Mouse (Mus musculus): ENCODE measurements around the gene Tbxa2r.

Gene Tbxa2r

DNA sequence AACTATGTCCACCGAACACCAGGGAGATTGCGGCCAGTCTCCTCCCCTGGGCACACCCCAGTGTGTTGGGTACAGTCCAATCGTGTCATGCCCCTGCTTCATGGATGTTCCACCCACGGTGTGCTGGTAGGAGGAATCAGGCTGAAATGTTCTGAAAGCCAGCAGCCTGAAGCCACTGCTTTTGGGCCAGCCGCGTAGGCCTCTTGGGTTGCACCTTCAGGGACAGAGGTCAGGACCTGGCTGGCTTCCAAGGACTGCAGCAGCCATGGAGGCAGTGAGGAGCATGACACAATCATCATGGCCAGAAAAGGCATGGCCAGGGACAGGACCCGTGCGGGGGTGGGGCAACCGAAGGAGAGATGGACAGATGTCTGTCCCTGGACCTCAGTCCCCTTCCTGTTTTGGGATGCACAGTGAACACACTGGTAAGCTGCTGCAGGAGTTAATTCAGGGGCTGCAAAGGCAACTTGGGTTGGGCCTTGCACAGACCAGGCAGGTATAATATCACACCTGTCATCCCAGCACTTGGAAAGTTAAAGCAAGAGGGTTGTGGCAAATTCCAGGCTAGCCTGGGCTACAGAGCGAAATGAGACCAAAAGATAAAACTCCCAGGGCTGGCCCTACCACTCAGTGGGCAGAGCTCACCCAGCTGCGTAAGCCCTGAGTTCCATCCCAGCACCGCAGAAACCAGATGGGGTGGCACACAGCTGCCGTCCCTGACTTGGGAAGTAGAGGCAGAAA is 9.8 kb upstream of the Tbxa2r start:
- CTCF ChIA-PET, result interaction anchor here (0.7 to 2.0 kb wide), 3 partner anchors 14 to 28 kb away, joined by 3 to 23 read pairs (median 5); no protein-coding TSS in a partner anchor

DNA sequence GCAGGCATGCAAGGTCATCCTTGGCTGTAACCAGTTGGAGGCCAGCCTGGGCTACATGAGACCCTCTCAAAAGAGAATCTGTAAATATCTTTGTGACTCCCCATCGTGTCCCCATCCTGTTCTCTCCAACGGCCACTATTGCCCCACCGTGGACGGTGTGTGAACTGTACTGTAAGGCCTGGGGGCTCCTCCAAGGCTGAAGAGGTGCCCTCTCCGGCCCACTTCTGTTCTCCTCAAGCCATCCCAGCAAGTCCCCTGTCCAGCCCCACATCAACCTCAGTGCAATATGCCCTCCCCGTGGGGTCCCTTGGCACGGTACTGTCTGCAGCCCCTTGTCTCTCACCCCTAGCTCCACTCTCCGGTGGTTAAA is 9.2 kb upstream of the Tbxa2r start:
- CTCF ChIA-PET, result interaction anchor here (2.0 kb wide), 1 partner anchor 15 kb away, joined by 5 read pairs; no protein-coding TSS in a partner anchor

GRCm38 (mm10) chr10:81319741-81320549 is 8.6 kb upstream of the Tbxa2r start:
- CTCF ChIA-PET, result interaction anchor here (2.0 kb wide), 1 partner anchor 15 kb away, joined by 5 read pairs; no protein-coding TSS in a partner anchor

- CTCF ChIA-PET, result interaction anchor here (2.0 kb wide), 1 partner anchor 16 kb away, joined by 5 read pairs; no protein-coding TSS in a partner anchor
Measured at GRCm38 (mm10) chr10:81320550-81321347, 7.8 kb upstream of the Tbxa2r start, which contains the start of gene Cactin. Cactin (plus strand) TSS chr10:81321103.

DNA sequence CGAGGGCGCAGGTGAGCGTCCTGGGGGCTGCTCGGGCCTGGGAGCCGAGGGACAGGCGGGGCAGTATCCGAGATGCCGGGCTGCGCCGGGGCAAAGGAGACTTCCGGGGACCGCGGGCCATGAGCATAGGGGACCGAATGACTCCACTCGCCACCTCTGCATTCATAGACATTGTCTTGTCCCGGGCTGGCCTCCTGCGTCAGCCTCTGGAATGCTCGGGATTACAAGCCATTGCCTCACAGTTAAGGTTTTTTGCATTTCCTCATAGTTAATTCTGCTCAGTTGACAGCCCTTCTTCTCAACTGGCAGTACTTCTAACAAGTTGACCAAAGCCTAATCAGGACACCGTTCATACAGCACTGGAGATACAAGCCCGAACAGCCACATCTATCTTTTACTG is 7.1 kb upstream of the Tbxa2r start:
- CTCF ChIA-PET, result no interaction called here

- CTCF ChIA-PET, result no interaction called here
Measured at GRCm38 (mm10) chr10:81322444-81322843, 6.1 kb upstream of the Tbxa2r start.

DNA sequence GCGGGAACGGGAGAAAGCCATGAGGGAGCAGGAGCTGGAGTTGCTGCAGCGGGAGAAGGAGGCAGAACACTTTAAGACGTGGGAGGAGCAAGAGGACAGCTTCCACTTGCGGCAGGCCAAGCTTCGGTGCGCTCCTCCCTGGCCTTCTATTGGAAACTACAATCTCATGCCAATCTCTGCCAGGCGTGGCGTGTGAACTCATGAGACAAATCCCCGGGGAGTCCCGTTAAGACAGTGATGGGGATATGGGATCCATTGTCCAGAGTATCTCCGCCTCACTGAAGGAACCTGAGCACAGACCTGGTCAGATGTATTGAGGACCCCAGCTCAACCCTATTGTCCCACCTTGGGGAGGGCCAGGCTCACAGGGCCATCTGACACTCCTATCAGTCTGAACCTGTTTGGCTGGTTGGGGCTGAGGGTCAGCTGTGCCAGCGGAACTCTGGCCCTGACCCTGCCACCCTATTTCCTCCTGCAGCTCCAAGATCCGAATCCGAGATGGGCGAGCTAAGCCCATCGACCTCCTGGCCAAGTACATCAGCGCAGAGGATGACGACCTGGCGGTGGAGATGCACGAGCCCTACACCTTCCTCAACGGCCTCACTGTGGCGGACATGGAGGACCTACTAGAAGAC is 5.3 kb upstream of the Tbxa2r start:
- CTCF ChIA-PET, result interaction anchor here (0.6 kb wide), 1 partner anchor 45 kb away, joined by 3 read pairs; no protein-coding TSS in a partner anchor

GRCm38 (mm10) chr10:81323791-81324530 is 4.6 kb upstream of the Tbxa2r start:
- CTCF ChIA-PET, result no interaction called here

DNA sequence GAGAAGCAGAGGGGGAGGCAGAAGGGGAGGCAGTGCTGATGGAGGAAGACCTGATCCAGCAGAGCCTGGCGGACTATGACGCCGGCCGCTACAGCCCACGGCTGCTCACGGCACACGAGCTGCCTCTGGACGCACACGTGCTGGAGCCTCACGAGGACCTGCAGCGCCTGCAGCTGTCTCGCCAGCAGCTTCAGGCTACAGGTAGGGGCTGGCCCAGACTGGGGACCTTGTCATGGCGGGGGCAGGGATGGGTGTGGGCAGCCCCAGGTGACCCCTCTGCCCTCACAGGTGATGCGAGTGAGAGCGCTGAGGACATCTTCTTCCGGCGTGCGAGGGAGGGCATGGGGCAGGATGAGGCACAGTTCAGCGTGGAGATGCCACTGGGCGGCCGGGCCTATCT is 3.4 kb upstream of the Tbxa2r start:
- CTCF ChIA-PET, result interaction anchor here (0.5 kb wide), 1 partner anchor 706 kb away, joined by 4 read pairs; no protein-coding TSS in a partner anchor

DNA sequence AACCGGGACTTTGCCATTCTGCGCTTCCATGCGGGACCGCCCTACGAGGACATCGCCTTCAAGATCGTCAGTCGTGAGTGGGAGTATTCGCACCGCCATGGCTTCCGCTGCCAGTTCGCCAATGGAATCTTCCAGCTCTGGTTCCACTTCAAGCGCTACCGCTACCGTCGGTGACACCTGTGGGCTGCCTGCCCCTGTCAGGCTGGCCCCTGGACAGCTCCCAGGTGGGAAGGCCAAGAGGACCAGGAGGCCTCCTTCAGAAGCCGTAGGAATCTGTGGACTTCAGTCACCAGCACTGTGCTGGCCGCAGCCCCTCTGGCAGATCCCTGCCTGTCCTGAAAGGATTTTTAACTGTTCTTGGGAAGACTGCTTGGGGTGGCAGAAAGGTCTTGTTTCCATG is 2.8 kb upstream of the Tbxa2r start:
- CTCF ChIA-PET, result no interaction called here

DNA sequence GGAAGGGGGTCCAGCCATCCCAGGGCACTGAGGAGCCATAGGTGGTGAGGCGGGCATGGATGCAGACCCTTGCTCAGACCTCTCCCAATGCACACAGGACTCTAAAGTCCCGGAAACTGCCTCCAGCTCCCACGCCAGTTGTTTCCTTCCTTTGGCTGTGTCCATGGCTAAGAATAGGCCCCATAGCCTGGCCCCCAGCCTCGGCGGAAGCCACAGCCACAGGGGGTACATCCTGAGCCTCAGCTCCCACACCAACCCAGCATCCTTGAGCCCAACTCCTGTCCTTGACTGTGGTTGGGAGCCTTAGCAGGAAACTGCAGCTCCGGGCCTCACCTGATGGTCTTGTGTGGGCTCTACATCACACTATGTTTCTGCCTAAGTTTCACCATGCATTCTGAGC is 1.7 kb upstream of the Tbxa2r start:
- CTCF ChIA-PET, result no interaction called here

GRCm38 (mm10) chr10:81327959-81328358 is 572 bp upstream of the Tbxa2r start:
- CTCF ChIA-PET, result interaction anchor here (0.6 kb wide), 1 partner anchor 39 kb away, joined by 7 read pairs; no protein-coding TSS in a partner anchor

GRCm38 (mm10) chr10:81329194-81329975 is 854 bp downstream of the Tbxa2r start:
- CTCF ChIA-PET, result interaction anchor here (1.3 kb wide), 1 partner anchor 10 kb away, joined by 3 read pairs; no protein-coding TSS in a partner anchor

DNA sequence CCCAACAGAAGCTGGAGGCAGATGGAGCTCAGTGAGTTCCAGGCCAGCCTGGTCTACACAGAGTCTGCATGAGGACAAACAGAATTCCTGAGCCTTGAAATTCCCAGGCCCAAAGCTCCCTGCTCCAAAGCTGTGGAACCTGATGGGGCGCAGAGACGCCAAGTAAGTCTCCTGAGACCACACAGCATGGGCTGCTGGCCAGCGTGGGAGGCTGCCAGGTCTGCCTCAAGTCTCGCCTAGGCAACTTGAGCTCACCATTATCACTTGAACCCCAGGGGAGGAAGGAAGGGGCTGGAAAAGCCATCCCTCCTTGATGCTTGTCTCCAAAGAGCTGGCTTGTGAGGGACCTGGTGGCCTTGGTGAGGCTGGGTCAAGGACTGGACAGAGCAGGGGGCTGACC is 1.5 kb downstream of the Tbxa2r start:
- CTCF ChIA-PET, result interaction anchor here (1.3 kb wide), 1 partner anchor 9 kb away, joined by 3 read pairs; no protein-coding TSS in a partner anchor

GRCm38 (mm10) chr10:81332277-81332676 is 3.7 kb downstream of the Tbxa2r start:
- CTCF ChIA-PET, result interaction anchor here (0.6 kb wide), 1 partner anchor 1557 kb away, joined by 4 read pairs; no protein-coding TSS in a partner anchor

DNA sequence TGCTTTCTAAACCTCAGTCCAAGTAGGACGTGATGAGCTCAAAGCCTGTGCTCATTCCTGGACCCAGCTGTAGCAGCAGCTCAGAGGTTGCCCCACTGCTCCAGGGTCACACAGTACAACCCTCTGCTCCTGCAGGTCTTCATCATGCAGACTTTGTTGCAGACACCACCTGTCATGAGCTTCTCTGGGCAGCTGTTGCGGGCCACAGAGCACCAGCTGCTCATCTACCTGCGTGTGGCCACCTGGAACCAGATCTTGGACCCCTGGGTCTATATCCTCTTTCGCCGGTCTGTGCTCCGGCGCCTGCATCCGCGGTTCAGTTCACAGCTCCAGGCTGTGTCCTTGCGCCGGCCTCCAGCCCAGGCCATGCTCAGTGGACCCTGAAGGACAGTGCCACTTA is 5.8 kb downstream of the Tbxa2r start:
- CTCF ChIA-PET, result no interaction called here

DNA sequence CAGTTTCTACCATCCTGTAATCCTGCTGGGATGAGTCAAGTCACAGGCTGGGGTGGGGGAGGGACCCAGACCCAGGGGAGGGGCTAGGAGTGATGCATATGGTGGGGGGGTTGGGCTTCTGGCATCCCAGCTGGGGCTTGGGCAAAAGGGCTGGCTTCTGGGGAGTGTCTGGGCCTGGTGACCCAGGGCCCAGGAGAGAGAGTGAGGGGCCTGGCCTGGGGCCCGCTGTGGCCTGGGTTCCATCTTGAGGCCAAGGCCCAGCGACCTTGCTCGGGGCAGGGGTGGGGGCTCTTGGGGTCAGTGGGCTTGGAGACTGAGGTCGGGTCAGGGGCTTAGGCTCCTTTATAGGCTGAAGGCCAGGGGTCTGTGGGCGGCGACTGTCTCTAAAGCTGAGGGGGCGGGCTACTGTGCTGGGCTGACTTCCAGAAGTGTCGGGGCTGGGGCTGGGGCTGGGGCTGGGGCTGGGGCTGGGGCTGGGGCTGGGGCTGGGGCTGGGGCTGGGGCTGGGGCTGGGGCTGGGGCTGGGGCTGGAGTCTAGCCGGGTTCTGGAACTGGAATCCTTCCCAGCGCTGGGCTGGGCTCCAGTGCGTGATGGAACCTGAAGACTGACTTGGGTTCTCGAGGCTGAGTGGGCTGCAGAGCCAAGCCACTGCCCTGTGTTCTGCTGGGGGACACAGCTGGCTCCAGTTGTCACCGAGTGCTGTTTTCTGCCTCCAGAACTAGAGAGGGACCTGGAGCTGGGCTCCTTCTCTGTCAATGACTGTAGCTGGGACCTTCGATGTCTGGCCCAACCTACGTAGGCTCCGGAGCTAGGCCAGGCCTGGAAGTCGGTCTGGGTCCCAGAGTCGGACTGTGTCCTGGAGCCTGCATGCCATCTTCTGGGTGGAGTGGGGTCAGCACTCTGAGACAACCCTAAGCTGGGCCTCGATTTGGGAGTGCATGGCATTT is 7.1 kb downstream of the Tbxa2r start:
- CTCF ChIA-PET, result no interaction called here

DNA sequence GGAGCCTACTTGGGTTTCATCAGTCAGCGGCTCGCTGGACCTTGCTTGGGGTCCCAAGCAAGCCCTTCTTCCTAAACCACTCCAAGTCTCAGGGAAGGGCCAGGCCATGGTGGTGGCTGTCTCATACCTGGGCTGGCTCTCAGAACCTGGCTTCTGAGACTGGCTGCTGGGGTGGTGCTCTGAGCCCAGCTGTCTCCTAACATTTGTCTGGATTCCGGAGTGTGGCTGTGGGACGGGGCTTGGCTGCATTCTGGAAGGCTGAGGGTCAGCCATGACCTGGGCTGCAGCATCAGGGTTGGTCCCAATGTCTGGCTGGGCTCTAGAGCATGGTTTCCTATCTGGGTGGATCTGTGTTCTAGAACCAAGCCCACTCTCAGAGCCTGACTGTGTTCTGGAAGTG is 8.0 kb downstream of the Tbxa2r start:
- CTCF ChIA-PET, result no interaction called here
